Mouse (Mus musculus): Measurements from ENCODE around the gene Smug1. TPM values are rescaled to one million over a fixed set of nuclear protein-coding genes. Genes with fewer than 3 reads are reported as not detected.

Gene Smug1
- polyA plus RNA-seq, 1 experiment from 2014 or later: 14.1 TPM

- peak overlapping the region; percentile 85 for H3K27ac ChIP-seq
- H3K4me3 ChIP-seq: peak overlapping the region; percentile 19; the same call in 1 of the 2 replicates
- H3K9me3 ChIP-seq (replicated peaks): no peaks in the 10 kb centered on the region
- H3K36me3 ChIP-seq: no peaks in the 10 kb centered on the region
- H3K27me3 ChIP-seq: peaks cover 67% of the 10 kb centered on the region
- 21% methylated on average over 13 of the region's 13 CpGs for WGBS
- H3K4me2 ChIP-seq: peak overlapping the region; percentile 52
- ATAC-seq (replicated peaks; ENCODE audit: insufficient number of reproducible peaks, insufficient read depth, low FRiP score, low read depth): no peak; the same call in 1 of the 2 replicates
- H3K9ac ChIP-seq: no peak overlapping the region
- peaks cover 26% of the 10 kb centered on the region for H3K4me1 ChIP-seq (replicated peaks)
Observed at GRCm38 (mm10) chr15:103135431-103135947, 31.4 kb downstream of the Smug1 start.

GRCm38 (mm10) chr15:103134277-103135086 is 32.4 kb downstream of the Smug1 start:
- no peak; the same call in 1 of the 2 replicates for ATAC-seq (replicated peaks; ENCODE audit: insufficient number of reproducible peaks, insufficient read depth, low FRiP score, low read depth)
- H3K9ac ChIP-seq: no peak overlapping the region
- H3K27me3 ChIP-seq: peaks cover 65% of the 10 kb centered on the region
- no peaks in the 10 kb centered on the region for H3K36me3 ChIP-seq
- no peaks in the 10 kb centered on the region for H3K9me3 ChIP-seq (replicated peaks)
- WGBS: 33% methylated on average over 5 of the region's 5 CpGs
- no peak overlapping the region for H3K4me2 ChIP-seq
- H3K4me3 ChIP-seq: no peak overlapping the region
- H3K27ac ChIP-seq: peak overlapping the region; percentile 85
- H3K4me1 ChIP-seq (replicated peaks): peaks cover 26% of the 10 kb centered on the region

- peak; percentile 21; the same call in 1 of the 2 replicates for ATAC-seq (replicated peaks; ENCODE audit: insufficient number of reproducible peaks, insufficient read depth, low FRiP score, low read depth)
- WGBS: 27% methylated on average over 4 of the region's 4 CpGs
Observed at GRCm38 (mm10) chr15:103133761-103134160, 33.1 kb downstream of the Smug1 start.

GRCm38 (mm10) chr15:103130729-103131128 is 36.2 kb downstream of the Smug1 start:
- no peak overlapping the region for H3K27ac ChIP-seq
- H3K27me3 ChIP-seq: peaks cover 58% of the 10 kb centered on the region
- H3K9ac ChIP-seq: no peak overlapping the region
- H3K4me3 ChIP-seq: no peak overlapping the region
- ATAC-seq (replicated peaks; ENCODE audit: insufficient number of reproducible peaks, insufficient read depth, low FRiP score, low read depth): no peak
- H3K9me3 ChIP-seq (replicated peaks): no peaks in the 10 kb centered on the region
- no peak overlapping the region for H3K4me2 ChIP-seq
- 53% methylated on average over 1 of the region's 1 CpGs for WGBS
- no peaks in the 10 kb centered on the region for H3K36me3 ChIP-seq
- peaks cover 22% of the 10 kb centered on the region for H3K4me1 ChIP-seq (replicated peaks)

More at GRCm38 (mm10) chr15:103133761-103134160, 33.1 kb downstream of the Smug1 start:
- H3K4me3 ChIP-seq: no peak overlapping the region
- no peak overlapping the region for H3K27ac ChIP-seq
- peaks cover 61% of the 10 kb centered on the region for H3K27me3 ChIP-seq
- no peak overlapping the region for H3K9ac ChIP-seq
- no peaks in the 10 kb centered on the region for H3K9me3 ChIP-seq (replicated peaks)
- no peak overlapping the region for H3K4me2 ChIP-seq
- no peaks in the 10 kb centered on the region for H3K36me3 ChIP-seq
- peaks cover 28% of the 10 kb centered on the region for H3K4me1 ChIP-seq (replicated peaks)

- Histone ChIP-seq H3K36me3 (no peaks in the 10 kb centered on the region), H3K27me3 (peaks cover 66% of the 10 kb centered on the region), H3K4me1 (replicated peaks) (peaks cover 9% of the 10 kb centered on the region; the same call in 1 of the 2 replicates), H3K9ac (no peak overlapping the region), H3K9me3 (replicated peaks) (no peaks in the 10 kb centered on the region), H3K4me2 (no peak overlapping the region), H3K27ac (no peak overlapping the region), H3K4me3 (no peak overlapping the region)
- ATAC-seq (replicated peaks; ENCODE audit: insufficient number of reproducible peaks, insufficient read depth, low FRiP score, low read depth): 0 out of 2 replicates have a peak, but pooled peaks have one; percentile 20
- WGBS: 27% methylated on average over 6 of the region's 6 CpGs
Observed at GRCm38 (mm10) chr15:103129289-103129688, 37.6 kb downstream of the Smug1 start.

- Histone ChIP-seq H3K4me3 (no peak overlapping the region), H3K27me3 (peaks cover 70% of the 10 kb centered on the region), H3K27ac (no peak overlapping the region), H3K4me1 (replicated peaks) (peaks cover 4% of the 10 kb centered on the region; the same call in 1 of the 2 replicates), H3K9me3 (replicated peaks) (no peaks in the 10 kb centered on the region), H3K36me3 (no peaks in the 10 kb centered on the region), H3K4me2 (no peak overlapping the region), H3K9ac (no peak overlapping the region)
- WGBS: 58% methylated on average over 1 of the region's 1 CpGs
- ATAC-seq (replicated peaks; ENCODE audit: insufficient number of reproducible peaks, insufficient read depth, low FRiP score, low read depth): no peak
Observed at GRCm38 (mm10) chr15:103128056-103128833, 38.6 kb downstream of the Smug1 start.

- H3K9ac ChIP-seq: no peak overlapping the region
- no peak overlapping the region for H3K4me2 ChIP-seq
- H3K9me3 ChIP-seq (replicated peaks): no peaks in the 10 kb centered on the region
- H3K4me3 ChIP-seq: no peak overlapping the region
- peaks cover 4% of the 10 kb centered on the region; the same call in 1 of the 2 replicates for H3K4me1 ChIP-seq (replicated peaks)
- H3K36me3 ChIP-seq: no peaks in the 10 kb centered on the region
- H3K27me3 ChIP-seq: peaks cover 74% of the 10 kb centered on the region
- 76% methylated on average over 5 of the region's 5 CpGs for WGBS
- H3K27ac ChIP-seq: no peak overlapping the region
- no peak for ATAC-seq (replicated peaks; ENCODE audit: insufficient number of reproducible peaks, insufficient read depth, low FRiP score, low read depth)
Observed at GRCm38 (mm10) chr15:103125982-103126381, 40.9 kb downstream of the Smug1 start.

GRCm38 (mm10) chr15:103124254-103124653 is 42.6 kb downstream of the Smug1 start:
- no peak overlapping the region for H3K4me3 ChIP-seq
- no peaks in the 10 kb centered on the region for H3K9me3 ChIP-seq (replicated peaks)
- H3K4me1 ChIP-seq (replicated peaks): peaks cover 3% of the 10 kb centered on the region; the same call in 1 of the 2 replicates
- WGBS: 78% methylated on average over 1 of the region's 1 CpGs
- peaks cover 80% of the 10 kb centered on the region for H3K27me3 ChIP-seq
- H3K9ac ChIP-seq: no peak overlapping the region
- no peaks in the 10 kb centered on the region for H3K36me3 ChIP-seq
- H3K27ac ChIP-seq: no peak overlapping the region
- H3K4me2 ChIP-seq: no peak overlapping the region
- no peak for ATAC-seq (replicated peaks; ENCODE audit: insufficient number of reproducible peaks, insufficient read depth, low FRiP score, low read depth)

GRCm38 (mm10) chr15:103123343-103123742 is 43.5 kb downstream of the Smug1 start:
- Histone ChIP-seq H3K27ac (no peak overlapping the region), H3K27me3 (peaks cover 86% of the 10 kb centered on the region), H3K9me3 (replicated peaks) (no peaks in the 10 kb centered on the region), H3K36me3 (no peaks in the 10 kb centered on the region), H3K9ac (no peak overlapping the region), H3K4me3 (no peak overlapping the region), H3K4me1 (replicated peaks) (peaks cover 3% of the 10 kb centered on the region; the same call in 1 of the 2 replicates), H3K4me2 (no peak overlapping the region)
- ATAC-seq (replicated peaks; ENCODE audit: insufficient number of reproducible peaks, insufficient read depth, low FRiP score, low read depth): no peak
- WGBS: 58% methylated on average over 8 of the region's 8 CpGs

- Histone ChIP-seq H3K4me1 (replicated peaks) (peaks cover 3% of the 10 kb centered on the region; the same call in 1 of the 2 replicates), H3K27me3 (peaks cover 96% of the 10 kb centered on the region), H3K36me3 (no peaks in the 10 kb centered on the region), H3K9me3 (replicated peaks) (no peaks in the 10 kb centered on the region), H3K4me2 (no peak overlapping the region), H3K9ac (no peak overlapping the region), H3K4me3 (no peak overlapping the region), H3K27ac (no peak overlapping the region)
- WGBS: 35% methylated on average over 2 of the region's 2 CpGs
- ATAC-seq (replicated peaks; ENCODE audit: insufficient number of reproducible peaks, insufficient read depth, low FRiP score, low read depth): no peak
Observed at GRCm38 (mm10) chr15:103122372-103122771, 44.5 kb downstream of the Smug1 start.

- WGBS: 38% methylated on average over 5 of the region's 5 CpGs
- peaks cover 3% of the 10 kb centered on the region; the same call in 1 of the 2 replicates for H3K4me1 ChIP-seq (replicated peaks)
- no peak overlapping the region for H3K4me2 ChIP-seq
- H3K27me3 ChIP-seq: peaks cover 97% of the 10 kb centered on the region
- no peaks in the 10 kb centered on the region for H3K36me3 ChIP-seq
- H3K9me3 ChIP-seq (replicated peaks): no peaks in the 10 kb centered on the region
- no peak overlapping the region for H3K27ac ChIP-seq
- H3K4me3 ChIP-seq: no peak overlapping the region
- no peak for ATAC-seq (replicated peaks; ENCODE audit: insufficient number of reproducible peaks, insufficient read depth, low FRiP score, low read depth)
- H3K9ac ChIP-seq: no peak overlapping the region
Observed at GRCm38 (mm10) chr15:103121416-103121815, 45.5 kb downstream of the Smug1 start.
